Mouse (Mus musculus) urinary bladder, postnatal 25 days (tissue): ENCODE measurements around the gene Cntn3.
"Not testable (repeated sequence)": the region's sequence is repeated elsewhere in the genome, so short reads cannot be mapped to it uniquely, and the experiment has no call there.

ENCODE experiments used
- DNase-seq: peaks from one replicate; pipeline ENCODE4 v3.0.0; 2022; ENCODE audit warnings: low spot score

The Cntn3 gene

GRCm38 (mm10) chr6:102573001-102573400, at the start of gene Cntn3:
Cntn3 (minus strand) TSS chr6:102573101.
- DNase-seq: not testable (repeated sequence)

GRCm38 (mm10) chr6:102600773-102601172, 27.9 kb upstream of the Cntn3 start:
- no peak for DNase-seq

GRCm38 (mm10) chr6:102597756-102598155, 24.9 kb upstream of the Cntn3 start:
- DNase-seq: no peak

- DNase-seq: no peak
These were observed 17.2 kb upstream of the Cntn3 start for GRCm38 (mm10) chr6:102590151-102590550.

- DNase-seq: no peak
These were observed 16.4 kb upstream of the Cntn3 start for GRCm38 (mm10) chr6:102589311-102589710.

- no peak for DNase-seq
These were observed 13.2 kb upstream of the Cntn3 start for GRCm38 (mm10) chr6:102586056-102586455.

- DNase-seq: no peak
These were observed 10.7 kb upstream of the Cntn3 start for GRCm38 (mm10) chr6:102583578-102583977.

- no peak for DNase-seq
These were observed 5.4 kb downstream of the Cntn3 start for GRCm38 (mm10) chr6:102567496-102567895.

- no peak for DNase-seq
These were observed 7.7 kb downstream of the Cntn3 start for GRCm38 (mm10) chr6:102565228-102565627.

- peak; percentile 3 for DNase-seq
These were observed 8.7 kb downstream of the Cntn3 start for GRCm38 (mm10) chr6:102564011-102564731.

GRCm38 (mm10) chr6:102563431-102563830, 9.5 kb downstream of the Cntn3 start:
- no peak for DNase-seq

GRCm38 (mm10) chr6:102557521-102557920, 15.4 kb downstream of the Cntn3 start:
- no peak for DNase-seq

- DNase-seq: no peak
These were observed 16.4 kb downstream of the Cntn3 start for GRCm38 (mm10) chr6:102556497-102556896.

- no peak for DNase-seq
These were observed 17.0 kb downstream of the Cntn3 start for GRCm38 (mm10) chr6:102555814-102556437.

- DNase-seq: no peak
These were observed 17.7 kb downstream of the Cntn3 start for GRCm38 (mm10) chr6:102555067-102555657.

GRCm38 (mm10) chr6:102541633-102542412, 31.1 kb downstream of the Cntn3 start:
- no peak for DNase-seq

- DNase-seq: no peak
These were observed 37.3 kb downstream of the Cntn3 start for GRCm38 (mm10) chr6:102535599-102535998.

- DNase-seq: no peak
These were observed 49.9 kb downstream of the Cntn3 start for GRCm38 (mm10) chr6:102523037-102523436.

GRCm38 (mm10) chr6:102520977-102521376, 51.9 kb downstream of the Cntn3 start:
- DNase-seq: no peak

- no peak for DNase-seq
These were observed 57.7 kb downstream of the Cntn3 start for GRCm38 (mm10) chr6:102515231-102515630.

GRCm38 (mm10) chr6:102512085-102512484, 60.8 kb downstream of the Cntn3 start:
- no peak for DNase-seq

- no peak for DNase-seq
These were observed 87.4 kb downstream of the Cntn3 start for GRCm38 (mm10) chr6:102485509-102485908.
